Mouse (Mus musculus): ENCODE results near the gene Nos1ap. TPM values are rescaled to one million over a fixed set of nuclear protein-coding genes. Genes with fewer than 3 reads are reported as not detected.

Gene Nos1ap
- 146 and 170 TPM in 2 replicates for polyA plus RNA-seq (2012; rRNA removed)

- no peaks in the 10 kb centered on the region for H3K4me1 ChIP-seq (ENCODE audit: control insufficient read depth, insufficient read depth, low read length)
- peak within 1 kb of the TSS; percentile 100 for H3K4me3 ChIP-seq (ENCODE audit: insufficient read depth, low read length)
- peak within 1 kb of the TSS; percentile 51; the same call in 1 of the 2 replicates for H3K27ac ChIP-seq (ENCODE audit: insufficient read depth, low read length)
- TF ChIP-seq POLR2A (IDR thresholded peaks at IDR 0.05; ENCODE audit: extremely low read depth, insufficient read depth, low read length) (no peak), CTCF (IDR thresholded peaks at IDR 0.05; ENCODE audit: extremely low read depth, insufficient read depth, low read length) (no peak)
These were observed at the start of gene Nos1ap for GRCm38 (mm10) chr1:170589219-170590040. TSS of gene Nos1ap (minus strand) at chr1:170589861.

DNA sequence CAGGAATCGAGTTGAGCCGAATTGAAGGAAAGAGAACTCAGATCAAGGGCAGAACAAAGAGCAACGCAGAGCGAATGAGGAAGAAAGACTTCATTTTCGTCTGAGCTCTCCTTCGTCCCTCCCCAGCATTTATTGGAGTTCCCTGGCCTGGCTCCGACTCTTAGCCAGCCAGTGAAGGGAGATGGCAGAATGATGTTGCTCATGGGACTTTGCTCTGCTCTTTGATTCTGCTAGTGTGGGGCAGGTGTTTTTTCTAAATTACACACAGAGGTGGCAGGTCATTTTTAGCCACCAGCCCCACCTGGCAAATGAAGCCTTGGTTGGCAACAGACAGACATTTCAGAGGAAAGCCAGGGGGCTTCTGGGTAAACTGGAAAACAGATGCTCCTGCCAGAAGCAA, 49.3 kb upstream of the Nos1ap start:
- H3K27ac ChIP-seq (ENCODE audit: insufficient read depth, low read length), result no peak overlapping the region
- no peaks in the 10 kb centered on the region for H3K4me1 ChIP-seq (ENCODE audit: control insufficient read depth, insufficient read depth, low read length)

DNA sequence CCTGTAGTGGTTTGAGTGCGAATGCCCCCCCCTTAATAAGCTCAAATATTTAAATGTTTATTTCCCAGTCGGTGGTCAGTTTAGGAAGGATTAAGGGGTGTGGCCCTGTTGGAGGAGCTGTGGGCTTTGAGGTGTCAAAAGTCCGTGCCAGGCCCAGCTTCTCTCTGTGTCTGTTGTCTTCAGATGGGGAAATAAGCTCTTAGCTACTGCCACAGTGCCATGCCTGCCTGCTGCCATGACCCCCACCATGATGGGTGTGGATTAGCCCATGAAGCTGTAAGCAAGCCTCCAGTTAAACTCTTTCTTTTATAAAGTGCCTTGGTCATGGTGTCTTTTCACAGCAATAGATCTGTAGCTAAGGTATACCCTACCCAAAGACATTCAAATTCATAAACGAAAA, 43.2 kb upstream of the Nos1ap start:
- TF ChIP-seq CTCF (IDR thresholded peaks at IDR 0.05; ENCODE audit: extremely low read depth, insufficient read depth, low read length), result no peak
- no peak for TF ChIP-seq POLR2A (IDR thresholded peaks at IDR 0.05; ENCODE audit: extremely low read depth, insufficient read depth, low read length)
- Histone ChIP-seq H3K27ac (ENCODE audit: insufficient read depth, low read length) (no peak overlapping the region), H3K4me3 (ENCODE audit: insufficient read depth, low read length) (no peak overlapping the region), H3K4me1 (ENCODE audit: control insufficient read depth, insufficient read depth, low read length) (no peaks in the 10 kb centered on the region)

More for the DNA sequence above, 49.3 kb upstream of the Nos1ap start:
- TF ChIP-seq CTCF (IDR thresholded peaks at IDR 0.05; ENCODE audit: extremely low read depth, insufficient read depth, low read length) (no peak), POLR2A (IDR thresholded peaks at IDR 0.05; ENCODE audit: extremely low read depth, insufficient read depth, low read length) (no peak)
- no peak overlapping the region for H3K4me3 ChIP-seq (ENCODE audit: insufficient read depth, low read length)

- H3K27ac ChIP-seq (ENCODE audit: insufficient read depth, low read length), result no peak overlapping the region
- TF ChIP-seq CTCF (IDR thresholded peaks at IDR 0.05; ENCODE audit: extremely low read depth, insufficient read depth, low read length), result peak; percentile 100
- TF ChIP-seq POLR2A (IDR thresholded peaks at IDR 0.05; ENCODE audit: extremely low read depth, insufficient read depth, low read length), result no peak
These were observed 42.7 kb upstream of the Nos1ap start for GRCm38 (mm10) chr1:170632385-170632784.

GRCm38 (mm10) chr1:170631571-170631970, 41.9 kb upstream of the Nos1ap start:
- Histone ChIP-seq H3K27ac (ENCODE audit: insufficient read depth, low read length) (no peak overlapping the region), H3K4me3 (ENCODE audit: insufficient read depth, low read length) (no peak overlapping the region), H3K4me1 (ENCODE audit: control insufficient read depth, insufficient read depth, low read length) (no peaks in the 10 kb centered on the region)
- no peak for TF ChIP-seq CTCF (IDR thresholded peaks at IDR 0.05; ENCODE audit: extremely low read depth, insufficient read depth, low read length)
- no peak for TF ChIP-seq POLR2A (IDR thresholded peaks at IDR 0.05; ENCODE audit: extremely low read depth, insufficient read depth, low read length)

More at GRCm38 (mm10) chr1:170632385-170632784, 42.7 kb upstream of the Nos1ap start:
- Histone ChIP-seq H3K4me3 (ENCODE audit: insufficient read depth, low read length) (no peak overlapping the region), H3K4me1 (ENCODE audit: control insufficient read depth, insufficient read depth, low read length) (no peaks in the 10 kb centered on the region)

GRCm38 (mm10) chr1:170630489-170630888, 40.8 kb upstream of the Nos1ap start:
- TF ChIP-seq CTCF (IDR thresholded peaks at IDR 0.05; ENCODE audit: extremely low read depth, insufficient read depth, low read length) (no peak), POLR2A (IDR thresholded peaks at IDR 0.05; ENCODE audit: extremely low read depth, insufficient read depth, low read length) (no peak)
- Histone ChIP-seq H3K27ac (ENCODE audit: insufficient read depth, low read length) (no peak overlapping the region), H3K4me1 (ENCODE audit: control insufficient read depth, insufficient read depth, low read length) (no peaks in the 10 kb centered on the region), H3K4me3 (ENCODE audit: insufficient read depth, low read length) (no peak overlapping the region)

- Histone ChIP-seq H3K4me3 (ENCODE audit: insufficient read depth, low read length) (no peak overlapping the region), H3K27ac (ENCODE audit: insufficient read depth, low read length) (no peak overlapping the region), H3K4me1 (ENCODE audit: control insufficient read depth, insufficient read depth, low read length) (0 out of 2 replicates have a peak, but pooled peaks cover 2% of the 10 kb centered on the region)
- no peak for TF ChIP-seq POLR2A (IDR thresholded peaks at IDR 0.05; ENCODE audit: extremely low read depth, insufficient read depth, low read length)
These were observed 33.8 kb upstream of the Nos1ap start for GRCm38 (mm10) chr1:170623432-170623831.

GRCm38 (mm10) chr1:170622934-170623333, 33.3 kb upstream of the Nos1ap start:
- TF ChIP-seq POLR2A (IDR thresholded peaks at IDR 0.05; ENCODE audit: extremely low read depth, insufficient read depth, low read length) (no peak), CTCF (IDR thresholded peaks at IDR 0.05; ENCODE audit: extremely low read depth, insufficient read depth, low read length) (no peak)
- Histone ChIP-seq H3K4me3 (ENCODE audit: insufficient read depth, low read length) (no peak overlapping the region), H3K4me1 (ENCODE audit: control insufficient read depth, insufficient read depth, low read length) (0 out of 2 replicates have a peak, but pooled peaks cover 2% of the 10 kb centered on the region), H3K27ac (ENCODE audit: insufficient read depth, low read length) (no peak overlapping the region)

DNA sequence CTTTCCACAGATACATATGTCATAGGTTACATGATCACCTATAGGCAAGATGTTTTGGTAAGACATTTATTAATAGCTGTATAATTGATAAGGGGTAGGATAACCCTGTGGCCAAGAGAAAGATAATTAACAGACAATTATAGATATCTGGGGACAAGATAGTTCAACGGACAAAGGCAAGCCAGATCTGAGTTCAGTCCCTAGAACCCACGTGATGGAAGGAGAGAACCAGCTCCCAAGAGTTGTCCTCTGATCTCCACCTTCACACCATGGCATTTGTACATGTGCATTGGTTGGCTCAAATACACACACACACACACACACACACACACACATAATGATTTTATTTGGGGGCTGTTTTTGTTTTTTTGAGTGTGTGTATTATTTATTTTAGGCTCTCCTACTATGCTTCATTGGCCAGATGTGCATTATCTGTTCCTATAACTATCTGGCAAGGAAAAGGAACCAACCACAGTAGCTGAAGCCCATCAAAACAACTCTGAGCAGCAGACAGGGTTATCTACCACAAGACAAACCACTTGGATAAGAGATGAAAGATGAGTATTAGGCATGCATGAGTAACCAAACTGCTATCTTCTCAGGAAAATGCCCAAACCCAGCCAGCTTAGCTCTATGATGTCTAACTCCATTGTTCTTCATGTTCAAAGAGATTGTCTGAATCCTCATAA, 30.2 kb upstream of the Nos1ap start:
- no peak overlapping the region for H3K27ac ChIP-seq (ENCODE audit: insufficient read depth, low read length)
- 0 out of 2 replicates have a peak, but pooled peaks cover 2% of the 10 kb centered on the region for H3K4me1 ChIP-seq (ENCODE audit: control insufficient read depth, insufficient read depth, low read length)
- TF ChIP-seq CTCF (IDR thresholded peaks at IDR 0.05; ENCODE audit: extremely low read depth, insufficient read depth, low read length), result no peak
- TF ChIP-seq POLR2A (IDR thresholded peaks at IDR 0.05; ENCODE audit: extremely low read depth, insufficient read depth, low read length), result no peak
- H3K4me3 ChIP-seq (ENCODE audit: insufficient read depth, low read length), result no peak overlapping the region
